Mouse (Mus musculus) c-Kit-negative CD71-positive TER-119-positive erythroid progenitor cells, embryonic 14.5 days (primary cell): Measurements from ENCODE around the gene Styxl1.

Experiments
- DNase-seq: peaks from one replicate; pipeline ENCODE4 v3.0.0-alpha.2; 2013; ENCODE audit warnings: low read depth, low spot score

The Styxl1 gene

GRCm38 (mm10) chr5:135777796-135778470 is at the start of gene Styxl1:
Gene Styxl1 (minus strand): TSS chr5:135778385.
- peak; percentile 39 for DNase-seq

DNA sequence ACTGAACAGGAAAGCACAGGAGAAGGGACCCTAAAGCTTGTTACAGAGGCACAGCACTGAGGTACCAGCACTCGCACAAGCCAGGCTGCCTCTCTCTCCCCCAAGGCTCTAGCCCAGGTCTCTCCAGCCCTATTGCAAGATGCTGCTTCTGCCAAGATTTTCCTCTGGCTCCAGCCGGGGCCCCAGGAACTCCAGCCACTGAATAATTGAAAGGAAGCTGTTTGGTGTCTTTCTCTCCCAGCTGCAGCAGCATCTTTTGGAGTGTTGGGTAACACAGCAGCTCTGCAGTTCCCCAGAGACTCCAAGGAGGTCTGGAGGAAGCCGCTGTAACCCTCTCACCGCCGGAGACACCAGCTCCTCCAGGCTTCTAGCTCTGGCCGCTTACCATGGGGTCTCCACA is 48.0 kb upstream of the Styxl1 start:
- DNase-seq, result no peak

- no peak for DNase-seq
Measured at GRCm38 (mm10) chr5:135824517-135824916, 46.3 kb upstream of the Styxl1 start.

DNA sequence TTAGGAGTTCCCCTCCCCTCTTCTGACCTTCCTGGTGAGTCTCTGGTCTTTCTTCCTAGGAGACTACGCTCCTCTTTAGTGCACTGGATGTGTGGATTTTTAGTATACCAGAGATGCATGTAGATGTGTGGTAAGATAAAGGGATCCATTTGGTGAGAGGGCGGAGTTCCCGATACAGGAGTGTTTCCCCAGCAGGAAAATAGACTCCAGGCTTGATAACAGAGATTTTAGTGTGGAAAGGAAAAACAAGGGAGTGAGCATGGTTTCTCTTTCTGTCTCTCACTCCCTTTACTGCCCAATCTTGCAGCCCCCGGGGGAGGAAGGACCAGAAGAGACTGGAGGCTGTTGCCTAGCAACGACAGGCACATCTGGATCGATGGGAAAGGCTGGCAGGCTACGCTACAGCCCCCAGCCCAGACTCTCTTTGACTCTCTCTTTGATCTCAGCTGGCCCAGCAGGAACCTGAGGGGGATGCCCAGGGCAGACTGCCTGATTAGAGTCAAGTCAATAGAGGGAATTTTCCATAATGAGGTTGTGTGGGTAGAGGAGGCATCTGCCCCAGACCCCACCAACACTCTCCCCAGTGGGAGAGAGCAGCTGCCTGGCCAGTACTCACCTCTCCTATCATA is 44.2 kb upstream of the Styxl1 start:
- no peak for DNase-seq

- no peak for DNase-seq
Measured at GRCm38 (mm10) chr5:135818491-135818890, 40.3 kb upstream of the Styxl1 start.

DNA sequence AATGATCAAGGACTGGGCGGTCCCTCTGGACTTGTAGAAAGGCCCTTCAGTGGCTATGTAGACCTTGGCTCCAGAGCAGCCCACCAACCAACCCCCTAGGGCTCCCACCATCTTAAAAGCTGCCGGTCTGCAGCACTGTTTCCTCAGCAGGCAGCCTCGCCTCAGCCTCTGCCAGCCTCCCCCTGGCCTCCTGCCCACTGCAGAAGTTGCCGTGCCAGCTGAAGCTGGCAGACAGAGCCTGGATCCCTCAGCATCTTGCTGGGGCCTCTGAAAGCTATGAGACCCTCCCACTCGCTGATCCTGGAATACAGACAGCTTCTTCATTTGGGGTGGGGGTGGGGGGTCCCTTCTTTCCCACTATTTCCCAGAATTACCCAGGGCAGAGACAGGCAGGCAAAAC is 34.8 kb upstream of the Styxl1 start:
- no peak for DNase-seq

DNA sequence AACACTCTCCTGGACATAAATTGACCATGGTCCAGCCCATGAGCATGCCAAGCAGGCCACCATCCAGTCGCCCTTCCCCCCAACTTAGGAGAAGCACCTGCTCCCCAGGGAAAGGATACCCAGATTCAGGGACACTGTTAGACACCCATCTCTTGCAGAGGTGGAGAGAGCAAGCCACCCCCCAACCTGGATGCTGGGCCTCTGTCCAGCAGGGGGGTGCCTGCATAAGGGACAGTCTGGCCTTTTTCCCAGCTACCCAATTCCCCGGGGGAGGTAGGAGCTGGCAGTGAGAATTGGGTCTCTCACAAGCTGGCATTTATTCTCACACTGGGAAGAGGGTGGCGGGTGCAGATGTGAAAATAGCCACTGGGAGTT is 29.1 kb upstream of the Styxl1 start:
- no peak for DNase-seq

- peak; percentile 42 for DNase-seq
Measured at GRCm38 (mm10) chr5:135806555-135807262, 28.5 kb upstream of the Styxl1 start, which contains the start of gene Srrm3. Gene Srrm3 (plus strand): TSS chr5:135806890.

GRCm38 (mm10) chr5:135804735-135805134 is 26.6 kb upstream of the Styxl1 start:
- DNase-seq, result no peak

GRCm38 (mm10) chr5:135803676-135804075 is 25.5 kb upstream of the Styxl1 start:
- no peak for DNase-seq

GRCm38 (mm10) chr5:135803135-135803534 is 24.9 kb upstream of the Styxl1 start:
- DNase-seq, result no peak

- no peak for DNase-seq
Measured at GRCm38 (mm10) chr5:135802641-135803040, 24.5 kb upstream of the Styxl1 start.

DNA sequence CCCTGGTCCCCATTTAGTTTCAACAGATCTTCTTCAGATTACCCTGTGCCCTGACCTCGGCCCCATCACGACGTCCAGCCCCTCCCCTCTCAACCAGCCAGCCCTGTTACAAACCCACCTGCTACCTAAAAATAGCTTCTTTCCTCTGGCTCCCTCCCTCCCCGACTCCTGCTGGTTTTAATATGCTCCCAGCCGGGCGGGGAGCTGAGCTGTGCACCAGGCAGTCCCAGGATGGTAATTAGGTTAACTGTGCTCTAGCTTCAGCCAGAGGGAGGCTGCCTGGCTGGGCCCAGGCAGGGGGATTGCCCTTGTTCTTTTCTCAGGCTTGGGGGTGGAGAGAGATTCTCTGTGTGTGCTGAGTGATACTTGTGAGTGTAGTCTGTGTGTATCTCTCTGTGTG is 22.7 kb upstream of the Styxl1 start:
- DNase-seq, result no peak

- no peak for DNase-seq
Measured at GRCm38 (mm10) chr5:135799746-135800145, 21.6 kb upstream of the Styxl1 start.

DNA sequence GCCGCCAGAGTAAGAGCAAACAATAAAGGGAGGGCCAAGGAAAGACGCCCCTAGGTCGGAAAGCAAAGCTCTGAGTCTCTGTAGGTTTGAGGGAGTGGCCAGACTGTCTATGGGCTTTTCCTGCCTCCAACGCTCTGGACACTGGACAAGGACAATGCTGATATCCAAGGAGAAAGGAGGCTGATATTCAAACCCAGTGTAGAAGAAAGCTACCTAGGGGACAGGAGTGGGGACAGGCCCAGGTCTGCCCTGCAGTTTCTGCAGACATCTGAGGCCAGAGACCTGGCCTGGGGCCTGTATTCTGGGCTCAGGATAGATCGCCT is 16.6 kb upstream of the Styxl1 start:
- DNase-seq, result no peak

- DNase-seq, result no peak
Measured at GRCm38 (mm10) chr5:135793996-135794858, 16.0 kb upstream of the Styxl1 start.

- DNase-seq, result no peak
Measured at GRCm38 (mm10) chr5:135782901-135783300, 4.7 kb upstream of the Styxl1 start.

- DNase-seq, result no peak
Measured at GRCm38 (mm10) chr5:135780331-135780730, 2.1 kb upstream of the Styxl1 start.

- peak; percentile 100 for DNase-seq
Measured at GRCm38 (mm10) chr5:135778471-135779445, 573 bp upstream of the Styxl1 start, which contains the start of gene Mdh2. Gene Mdh2 (plus strand): TSS chr5:135778480.

DNA sequence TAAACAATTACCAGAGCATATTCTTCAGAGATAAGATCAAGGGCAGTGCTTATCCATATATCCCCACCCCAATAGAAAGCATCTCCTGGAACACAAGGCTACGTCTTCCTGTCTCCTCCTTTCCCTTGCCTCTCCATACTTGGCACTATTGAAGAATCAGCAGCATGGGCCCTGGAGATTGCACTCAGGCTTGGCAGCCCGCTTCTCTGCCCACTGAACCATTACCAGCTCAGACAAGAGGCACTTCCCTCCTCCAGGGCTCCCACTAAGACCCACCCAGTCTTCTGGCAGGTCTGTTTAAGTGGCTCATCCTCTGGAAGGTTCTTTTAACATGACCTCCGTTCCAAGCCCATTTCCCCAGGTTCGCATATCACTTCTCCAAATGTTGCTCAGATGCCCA is 1.6 kb downstream of the Styxl1 start:
- no peak for DNase-seq

GRCm38 (mm10) chr5:135772519-135772918 is 5.7 kb downstream of the Styxl1 start:
- DNase-seq, result no peak
